Mouse (Mus musculus): ENCODE results near the gene Lgi4. TPM values are rescaled to one million over a fixed set of nuclear protein-coding genes. Genes with fewer than 3 reads are reported as not detected.

Gene Lgi4
- not detected for polyA plus RNA-seq (2017; shearing (Covaris generic))

GRCm38 (mm10) chr7:31059108-31059507 is at the start of gene Lgi4:
Lgi4 (plus strand) TSS chr7:31059342.

GRCm38 (mm10) chr7:31042431-31042910 is 16.7 kb upstream of the Lgi4 start, which contains the start of gene Fxyd5:
Fxyd5 (minus strand) TSS chr7:31042481.

GRCm38 (mm10) chr7:31051321-31052021 is 7.7 kb upstream of the Lgi4 start, which contains the start of gene Fxyd7:
Fxyd7 (minus strand) TSS chr7:31051467.

GRCm38 (mm10) chr7:31057071-31057470 is 2.1 kb upstream of the Lgi4 start, which contains the start of gene Fxyd1:
Fxyd1 (minus strand) TSS chr7:31057199.

GRCm38 (mm10) chr7:31076492-31076891 is 17.4 kb downstream of the Lgi4 start, which contains the start of gene Fxyd3:
Fxyd3 (minus strand) TSS chr7:31076704.

GRCm38 (mm10) chr7:31115182-31115581 is 56.0 kb downstream of the Lgi4 start, which contains the start of gene Hpn:
Hpn (minus strand) TSS chr7:31115290.

Other genes with a start within 250 kb of the Lgi4 start
- gene Ffar2, start 235.6 kb upstream of the Lgi4 start, polyA plus RNA-seq (2017; shearing (Covaris generic)), result not detected
- not detected for gene Ffar3, start 203.2 kb upstream of the Lgi4 start, polyA plus RNA-seq (2017; shearing (Covaris generic))
- gene Ffar1, start 197.8 kb upstream of the Lgi4 start, polyA plus RNA-seq (2017; shearing (Covaris generic)), result 0.09 TPM
- 28.6 TPM for gene Cd22, start 179.0 kb upstream of the Lgi4 start, polyA plus RNA-seq (2017; shearing (Covaris generic))
- gene Mag, start 144.5 kb upstream of the Lgi4 start, polyA plus RNA-seq (2017; shearing (Covaris generic)), result not detected
- gene Hamp2, start 134.7 kb upstream of the Lgi4 start, polyA plus RNA-seq (2017; shearing (Covaris generic)), result not detected
- not detected for gene Hamp, start 115.3 kb upstream of the Lgi4 start, polyA plus RNA-seq (2017; shearing (Covaris generic))
- gene Usf2, start 102.5 kb upstream of the Lgi4 start, polyA plus RNA-seq (2017; shearing (Covaris generic)), result 10.7 TPM
- gene Lsr, start 85.9 kb upstream of the Lgi4 start, polyA plus RNA-seq (2017; shearing (Covaris generic)), result 7.7 TPM
- gene Fam187b, start 85.6 kb upstream of the Lgi4 start, polyA plus RNA-seq (2017; shearing (Covaris generic)), result 0.46 TPM
- 1,401 TPM for gene Fxyd5, start 16.9 kb upstream of the Lgi4 start, polyA plus RNA-seq (2017; shearing (Covaris generic))
- not detected for gene Fxyd7, start 7.9 kb upstream of the Lgi4 start, polyA plus RNA-seq (2017; shearing (Covaris generic))
- not detected for gene Fxyd1, start 2.1 kb upstream of the Lgi4 start, polyA plus RNA-seq (2017; shearing (Covaris generic))
- not detected for gene Fxyd3, start 17.4 kb downstream of the Lgi4 start, polyA plus RNA-seq (2017; shearing (Covaris generic))
- 1.4 TPM for gene Hpn, start 55.9 kb downstream of the Lgi4 start, polyA plus RNA-seq (2017; shearing (Covaris generic))
- gene Scn1b, start 67.7 kb downstream of the Lgi4 start, polyA plus RNA-seq (2017; shearing (Covaris generic)), result not detected
- 398 TPM for gene Gramd1a, start 96.6 kb downstream of the Lgi4 start, polyA plus RNA-seq (2017; shearing (Covaris generic))
- gene Scgb2b2, start 231.2 kb downstream of the Lgi4 start, polyA plus RNA-seq (2017; shearing (Covaris generic)), result not detected
- not detected for gene Scgb1b2, start 232.5 kb downstream of the Lgi4 start, polyA plus RNA-seq (2017; shearing (Covaris generic))